Mouse (Mus musculus) kidney, embryonic 15.5 days (tissue): ENCODE results near the gene Crim1. TPM values are rescaled to one million over a fixed set of nuclear protein-coding genes. Genes with fewer than 3 reads are reported as not detected.

Experiments used
- ATAC-seq: fragments of 200-750 bp; cut with Nextera tagmentation; replicated peaks from 2 replicates; pipeline ENCODE4 v1.8.0; 2017; ENCODE audit warnings: moderate TSS enrichment; ENCODE audit not compliant: low FRiP score
- H3K27ac ChIP-seq: fragments of 300-500 bp; sonication (generic); 2 replicates; pipeline ENCODE4 v1.5.1; 2015; ENCODE audit warnings: mild to moderate bottlenecking, inconsistent platforms
- H3K27me3 ChIP-seq: fragments of 300-500 bp; sonication (generic); 2 replicates; pipeline ENCODE4 v1.6.1; 2015; ENCODE audit warnings: inconsistent platforms
- H3K36me3 ChIP-seq: fragments of 300-500 bp; sonication (generic); 2 replicates; pipeline ENCODE4 v1.6.1; 2015; ENCODE audit warnings: inconsistent platforms
- H3K4me1 ChIP-seq: fragments of 300-500 bp; sonication (generic); 2 replicates; pipeline ENCODE4 v1.6.1; 2015; ENCODE audit warnings: inconsistent platforms
- H3K4me2 ChIP-seq: fragments of 300-500 bp; sonication (generic); 2 replicates; pipeline ENCODE4 v1.6.1; 2015; ENCODE audit warnings: moderate library complexity, mild to moderate bottlenecking, inconsistent platforms
- H3K4me3 ChIP-seq: fragments of 300-500 bp; sonication (generic); replicated peaks from 2 replicates; pipeline ENCODE4 v1.5.1; 2015; ENCODE audit warnings: mild to moderate bottlenecking, inconsistent platforms
- H3K9ac ChIP-seq: fragments of 300-500 bp; sonication (generic); 2 replicates; pipeline ENCODE4 v1.6.1; 2015; ENCODE audit warnings: mild to moderate bottlenecking, inconsistent platforms
- H3K9me3 ChIP-seq: fragments of 300-500 bp; sonication (generic); replicated peaks from 2 replicates; pipeline ENCODE4 v1.6.1; 2016; ENCODE audit warnings: inconsistent platforms
- WGBS: fragments of 180-500 bp; shearing (Covaris S2); methylation state at CpG from one replicate; pipeline ENCODE4 v1.1.7; 2015; ENCODE audit warnings: mixed read lengths; 5-methylcytosine and 5-hydroxymethylcytosine counted together
- polyA plus RNA-seq: library from polyadenylated mRNA; unstranded; fragments of >200 nt; fragmentation: Nextera tagmentation; extraction: Ambion mirVana; gene quantifications from 2 replicates; pipeline ENCODE4 v1.2.1, GENCODE M21; 2015

Gene Crim1
- polyA plus RNA-seq, 1 experiment from 2014 or later = 6.5 TPM

DNA sequence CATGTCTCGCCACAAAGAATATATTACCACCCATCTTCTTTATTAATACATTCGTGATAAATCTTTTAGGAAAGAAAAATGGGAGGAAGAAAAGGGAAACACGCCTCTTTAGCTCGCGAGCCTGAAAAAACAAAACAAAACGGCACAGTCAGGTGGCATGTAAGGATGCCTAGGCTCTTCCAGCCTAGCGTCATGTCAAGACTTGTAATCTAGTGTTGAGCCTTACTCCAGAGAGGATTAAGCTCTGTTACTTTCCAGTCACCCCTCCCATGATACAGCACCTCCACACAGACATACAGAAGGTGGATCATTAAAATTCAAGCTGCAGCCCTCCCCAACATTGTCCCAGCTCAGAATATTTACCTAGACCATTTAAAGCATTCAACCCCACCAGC is 820 bp upstream of the Crim1 start:
- no peaks in the 10 kb centered on the region for H3K9me3 ChIP-seq
- H3K27me3 ChIP-seq = peaks cover 6% of the 10 kb centered on the region; the same call in 1 of the 2 replicates
- H3K4me3 ChIP-seq = peak overlapping the region; percentile 92
- no peaks in the 10 kb centered on the region for H3K36me3 ChIP-seq
- peak overlapping the region; percentile 92 for H3K4me2 ChIP-seq
- H3K4me1 ChIP-seq = peaks cover 34% of the 10 kb centered on the region
- no peak; the same call in 1 of the 2 replicates for ATAC-seq
- 4% methylated on average over 7 of the region's 7 CpGs for WGBS
- peak overlapping the region; percentile 80; the same call in 1 of the 2 replicates for H3K27ac ChIP-seq
- H3K9ac ChIP-seq = peak overlapping the region; percentile 67

DNA sequence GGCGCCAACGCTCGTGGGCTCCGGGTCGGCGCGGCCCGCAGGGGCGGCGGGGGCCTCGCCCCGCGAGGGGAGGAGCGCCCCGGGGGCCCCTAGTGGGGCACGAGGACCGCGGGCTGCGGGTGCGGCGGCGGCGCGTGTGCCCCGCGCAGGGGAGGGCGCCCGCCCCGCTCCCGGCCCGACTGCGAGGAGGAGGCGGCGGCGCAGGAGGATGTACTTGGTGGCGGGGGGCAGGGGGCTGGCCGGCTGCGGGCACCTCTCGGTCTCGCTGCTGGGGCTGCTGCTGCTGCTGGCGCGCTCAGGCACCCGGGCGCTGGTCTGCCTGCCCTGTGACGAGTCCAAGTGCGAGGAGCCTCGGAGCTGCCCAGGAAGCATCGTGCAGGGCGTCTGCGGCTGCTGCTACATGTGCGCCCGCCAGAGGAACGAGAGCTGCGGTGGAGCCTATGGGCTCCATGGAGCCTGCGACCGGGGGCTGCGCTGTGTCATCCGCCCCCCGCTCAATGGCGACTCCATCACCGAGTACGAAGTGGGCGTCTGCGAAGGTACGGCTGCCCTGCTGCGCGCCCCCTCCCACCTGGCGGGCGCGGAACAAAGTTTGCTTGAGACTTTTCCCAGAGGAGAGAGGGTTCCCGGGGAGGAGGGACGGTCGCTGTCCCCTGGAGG is 643 bp downstream of the Crim1 start:
- peak; percentile 55 for ATAC-seq
- WGBS = under 1% methylated on average over 68 of the region's 73 CpGs
- no peaks in the 10 kb centered on the region for H3K9me3 ChIP-seq
- peaks cover 6% of the 10 kb centered on the region; the same call in 1 of the 2 replicates for H3K27me3 ChIP-seq
- peak overlapping the region; percentile 98 for H3K27ac ChIP-seq
- peak overlapping the region; percentile 92 for H3K4me2 ChIP-seq
- peaks cover 40% of the 10 kb centered on the region for H3K4me1 ChIP-seq
- peak overlapping the region; percentile 92 for H3K4me3 ChIP-seq
- peak overlapping the region; percentile 85 for H3K9ac ChIP-seq
- H3K36me3 ChIP-seq = no peaks in the 10 kb centered on the region

DNA sequence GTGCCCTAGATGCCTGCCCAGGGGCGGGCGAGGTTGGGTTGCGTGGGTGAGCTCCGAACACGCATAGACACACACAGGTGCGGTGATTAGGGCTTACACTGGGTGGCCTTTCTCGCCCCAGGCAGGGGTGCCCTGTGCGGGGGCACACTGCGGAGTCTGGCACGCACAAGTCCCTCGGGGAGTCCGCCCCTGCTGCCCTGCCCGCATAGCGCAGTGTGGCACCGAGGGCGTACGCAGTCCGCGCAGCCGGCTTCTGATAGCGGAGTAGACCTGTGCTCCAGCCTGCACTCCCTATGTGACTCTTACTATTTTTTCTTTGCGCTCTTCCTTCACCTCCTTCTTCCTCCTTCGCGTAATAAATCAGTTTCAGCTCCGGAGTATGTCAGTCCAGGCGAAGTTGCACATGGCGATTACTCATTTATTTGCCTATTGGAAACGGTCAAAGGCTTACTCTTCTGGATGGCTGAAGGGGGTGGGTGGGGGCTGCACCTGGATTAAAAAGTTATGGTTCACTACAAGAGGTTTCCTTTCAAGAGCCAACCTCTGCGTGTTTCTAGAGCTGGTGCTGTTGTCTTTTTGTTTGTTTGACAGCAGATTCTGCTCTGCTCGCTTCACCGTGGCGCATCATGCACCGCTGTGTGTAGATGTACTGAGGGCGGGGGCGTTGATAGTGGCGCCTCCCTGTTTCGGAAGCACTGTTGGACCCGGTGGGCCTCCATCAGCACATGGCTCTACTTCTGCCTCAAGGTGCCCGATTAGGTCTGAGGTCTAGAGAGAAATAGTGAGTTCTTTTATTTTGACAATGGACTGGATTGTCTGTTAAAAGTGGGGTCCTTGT is 1.4 kb downstream of the Crim1 start:
- H3K4me3 ChIP-seq = peak overlapping the region; percentile 92
- no peaks in the 10 kb centered on the region for H3K36me3 ChIP-seq
- peak overlapping the region; percentile 98 for H3K27ac ChIP-seq
- under 1% methylated on average over 39 of the region's 39 CpGs for WGBS
- H3K9me3 ChIP-seq = no peaks in the 10 kb centered on the region
- peak overlapping the region; percentile 92 for H3K4me2 ChIP-seq
- peak; percentile 64 for ATAC-seq
- peaks cover 6% of the 10 kb centered on the region; the same call in 1 of the 2 replicates for H3K27me3 ChIP-seq
- H3K4me1 ChIP-seq = peaks cover 45% of the 10 kb centered on the region
- H3K9ac ChIP-seq = peak overlapping the region; percentile 85

DNA sequence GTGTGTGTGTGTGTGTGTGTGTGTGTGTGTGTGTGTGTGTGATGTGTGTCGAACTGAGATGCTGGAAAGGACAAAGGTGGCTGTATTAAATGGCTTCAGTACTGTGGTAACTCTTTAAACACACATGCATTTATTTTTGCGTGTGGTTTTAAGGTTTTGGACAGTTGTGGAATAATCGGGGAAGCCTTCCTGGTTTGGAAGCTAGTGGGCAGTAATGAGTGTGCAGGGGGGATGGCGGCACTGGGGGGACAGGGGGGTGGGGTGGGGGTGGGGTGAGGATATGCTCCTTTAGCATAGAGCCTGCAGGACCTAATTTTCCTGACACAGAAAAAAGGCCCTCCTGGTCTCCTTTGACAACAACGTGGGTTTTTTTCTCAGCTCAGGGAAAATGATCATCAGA is 2.2 kb downstream of the Crim1 start:
- Histone ChIP-seq H3K27me3 (peaks cover 6% of the 10 kb centered on the region; the same call in 1 of the 2 replicates), H3K4me3 (peak overlapping the region; percentile 92), H3K9me3 (no peaks in the 10 kb centered on the region), H3K4me1 (peaks cover 52% of the 10 kb centered on the region), H3K36me3 (no peaks in the 10 kb centered on the region), H3K9ac (0 out of 2 replicates have a peak overlapping the region, but pooled peaks have one; percentile 85), H3K27ac (no peak overlapping the region), H3K4me2 (peak overlapping the region; percentile 92)
- 6% methylated on average over 5 of the region's 5 CpGs for whole genome bisulfite sequencing
- no peak for ATAC-seq

DNA sequence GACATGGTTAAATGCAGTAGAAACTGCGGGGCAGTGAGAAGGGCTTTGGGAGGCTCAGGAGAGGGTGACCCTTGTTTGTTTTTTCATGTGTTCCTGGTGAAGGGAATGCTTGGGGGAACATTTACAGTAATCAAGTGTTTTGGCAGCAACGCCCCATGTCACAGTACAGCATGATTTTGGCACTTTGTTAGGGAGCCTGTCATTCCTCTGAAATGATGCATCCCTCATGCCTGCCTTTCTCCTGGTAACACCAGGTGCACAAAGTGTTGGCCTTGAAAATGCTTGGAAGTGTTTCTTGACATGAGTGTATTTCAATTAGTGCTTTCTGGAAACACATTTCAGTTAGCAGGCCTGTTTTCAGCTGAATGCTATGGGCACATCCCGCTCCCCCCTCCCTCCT is 2.7 kb downstream of the Crim1 start:
- no peak overlapping the region for H3K27ac ChIP-seq
- peaks cover 6% of the 10 kb centered on the region; the same call in 1 of the 2 replicates for H3K27me3 ChIP-seq
- no peaks in the 10 kb centered on the region for H3K36me3 ChIP-seq
- H3K9me3 ChIP-seq = no peaks in the 10 kb centered on the region
- H3K9ac ChIP-seq = no peak overlapping the region
- no peak for ATAC-seq
- H3K4me2 ChIP-seq = peak overlapping the region; percentile 92
- peaks cover 58% of the 10 kb centered on the region for H3K4me1 ChIP-seq
- peak overlapping the region; percentile 92 for H3K4me3 ChIP-seq
- WGBS = 42% methylated on average over 3 of the region's 3 CpGs

DNA sequence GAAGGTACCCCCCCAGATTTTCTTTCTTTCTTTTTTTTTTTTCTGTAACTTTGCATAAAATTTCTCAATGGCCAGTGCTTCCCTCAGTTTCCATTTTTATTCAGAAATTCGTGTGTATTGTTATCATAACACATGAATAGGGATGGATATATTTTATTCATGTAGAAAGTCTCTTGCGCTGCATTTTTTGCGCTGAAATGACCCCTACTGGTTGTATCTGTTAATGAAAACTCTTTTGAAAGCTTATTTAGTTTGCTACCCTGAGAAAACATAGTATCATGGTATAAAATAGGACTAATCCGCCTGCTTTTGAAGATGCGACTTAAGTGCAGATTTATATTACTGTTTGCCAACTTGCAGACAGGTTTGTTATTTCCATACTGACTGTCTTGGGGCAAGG is 3.4 kb downstream of the Crim1 start:
- 53% methylated on average over 5 of the region's 5 CpGs for WGBS
- peaks cover 4% of the 10 kb centered on the region; the same call in 1 of the 2 replicates for H3K27me3 ChIP-seq
- no peak for ATAC-seq
- no peak overlapping the region for H3K9ac ChIP-seq
- no peaks in the 10 kb centered on the region for H3K9me3 ChIP-seq
- H3K36me3 ChIP-seq = no peaks in the 10 kb centered on the region
- H3K4me2 ChIP-seq = peak overlapping the region; percentile 92; the same call in 1 of the 2 replicates
- no peak overlapping the region for H3K4me3 ChIP-seq
- H3K4me1 ChIP-seq = peaks cover 61% of the 10 kb centered on the region
- H3K27ac ChIP-seq = no peak overlapping the region

DNA sequence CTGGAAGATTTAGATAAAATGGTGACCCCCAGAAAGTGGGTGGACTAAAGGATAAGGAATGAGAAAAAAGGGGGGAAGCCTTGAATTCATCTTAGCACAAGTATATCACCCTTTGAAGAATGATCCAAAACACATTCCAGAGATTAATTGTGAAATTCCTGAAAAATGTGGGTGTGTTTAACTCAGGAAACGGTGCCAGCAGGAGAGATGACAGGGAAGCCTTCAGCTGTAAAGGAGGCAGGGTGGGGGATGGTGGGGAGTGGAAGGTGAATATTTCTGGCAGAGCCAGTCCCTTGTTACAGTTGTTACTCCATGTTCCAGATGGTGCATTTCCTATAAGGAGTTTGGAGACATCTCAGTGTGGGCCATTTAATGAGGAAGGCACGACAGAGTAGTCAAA is 6.4 kb downstream of the Crim1 start:
- Histone ChIP-seq H3K4me2 (no peak overlapping the region), H3K9ac (no peak overlapping the region), H3K4me1 (peaks cover 56% of the 10 kb centered on the region), H3K27me3 (no peaks in the 10 kb centered on the region), H3K4me3 (no peak overlapping the region), H3K27ac (0 out of 2 replicates have a peak overlapping the region, but pooled peaks have one; percentile 18), H3K36me3 (no peaks in the 10 kb centered on the region), H3K9me3 (no peaks in the 10 kb centered on the region)
- 24% methylated on average over 2 of the region's 2 CpGs for WGBS
- ATAC-seq = no peak

DNA sequence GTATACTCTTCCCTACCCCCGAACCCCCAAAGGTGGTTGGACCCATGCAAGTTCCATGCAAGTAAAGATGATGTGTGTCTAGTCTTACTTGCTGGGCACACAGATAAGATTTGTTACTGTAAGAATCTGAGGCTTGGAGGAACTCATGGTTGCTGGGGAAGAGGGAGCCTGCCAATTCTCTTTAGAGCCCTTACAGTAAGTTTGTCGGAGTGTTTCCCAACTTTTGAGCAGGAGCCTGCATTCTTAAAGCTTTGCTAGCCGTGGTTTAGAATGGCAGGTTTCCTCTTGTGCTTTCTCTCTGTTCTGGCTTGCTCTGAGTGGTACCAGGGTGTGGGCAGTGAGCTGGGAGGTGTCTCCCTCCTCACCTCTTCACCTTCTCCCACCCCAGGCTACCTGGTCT is 7.2 kb downstream of the Crim1 start:
- peaks cover 52% of the 10 kb centered on the region for H3K4me1 ChIP-seq
- H3K9ac ChIP-seq = no peak overlapping the region
- no peak overlapping the region for H3K4me2 ChIP-seq
- H3K9me3 ChIP-seq = no peaks in the 10 kb centered on the region
- ATAC-seq = no peak
- no peak overlapping the region for H3K27ac ChIP-seq
- no peak overlapping the region for H3K4me3 ChIP-seq
- 79% methylated on average over 3 of the region's 3 CpGs for WGBS
- H3K27me3 ChIP-seq = no peaks in the 10 kb centered on the region
- H3K36me3 ChIP-seq = no peaks in the 10 kb centered on the region

DNA sequence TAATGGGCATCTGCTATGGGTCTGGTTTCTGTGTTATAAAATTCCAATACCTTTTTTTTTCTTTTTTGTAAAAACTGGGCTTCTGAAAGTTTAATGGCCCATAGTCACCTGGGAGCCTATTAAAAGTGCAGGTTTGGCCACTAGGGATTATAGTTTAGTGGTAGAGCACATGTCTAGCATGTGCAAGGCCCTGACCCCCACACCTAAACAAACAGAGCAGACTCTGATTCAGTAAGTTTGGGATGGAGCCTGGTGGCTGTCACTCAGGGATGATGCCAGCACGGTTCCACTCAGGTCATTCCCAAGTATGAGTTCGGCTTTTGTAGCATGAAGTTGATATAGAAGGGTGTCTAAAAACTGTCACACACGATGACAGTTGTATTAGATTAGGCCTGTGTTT is 8.8 kb downstream of the Crim1 start:
- H3K27me3 ChIP-seq = no peaks in the 10 kb centered on the region
- no peak overlapping the region for H3K4me3 ChIP-seq
- H3K4me2 ChIP-seq = no peak overlapping the region
- ATAC-seq = no peak
- H3K9ac ChIP-seq = no peak overlapping the region
- peaks cover 56% of the 10 kb centered on the region for H3K4me1 ChIP-seq
- H3K9me3 ChIP-seq = no peaks in the 10 kb centered on the region
- no peaks in the 10 kb centered on the region for H3K36me3 ChIP-seq
- no peak overlapping the region for H3K27ac ChIP-seq
- 40% methylated on average over 3 of the region's 3 CpGs for WGBS

DNA sequence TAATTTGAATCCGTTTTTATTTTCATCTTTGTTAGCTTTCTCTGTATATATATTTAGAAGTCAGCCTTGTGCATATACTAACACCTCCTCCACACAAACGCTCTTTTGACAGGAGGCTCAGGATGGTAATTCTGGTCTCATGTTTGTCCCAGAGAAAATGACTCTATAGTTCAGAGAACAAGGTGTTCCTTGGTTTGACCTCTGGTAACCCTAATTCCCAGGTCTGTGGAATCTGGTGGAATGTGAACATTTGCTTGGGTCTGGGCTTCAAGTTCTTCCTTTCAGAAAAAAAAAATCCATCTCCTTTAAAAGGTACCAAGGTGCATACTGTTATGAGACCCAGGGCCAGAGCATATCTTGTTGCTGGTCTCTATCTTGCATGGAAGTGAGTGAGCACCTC is 9.6 kb downstream of the Crim1 start:
- WGBS = 90% methylated on average over 2 of the region's 2 CpGs
- no peak for ATAC-seq
- peaks cover 61% of the 10 kb centered on the region for H3K4me1 ChIP-seq

DNA sequence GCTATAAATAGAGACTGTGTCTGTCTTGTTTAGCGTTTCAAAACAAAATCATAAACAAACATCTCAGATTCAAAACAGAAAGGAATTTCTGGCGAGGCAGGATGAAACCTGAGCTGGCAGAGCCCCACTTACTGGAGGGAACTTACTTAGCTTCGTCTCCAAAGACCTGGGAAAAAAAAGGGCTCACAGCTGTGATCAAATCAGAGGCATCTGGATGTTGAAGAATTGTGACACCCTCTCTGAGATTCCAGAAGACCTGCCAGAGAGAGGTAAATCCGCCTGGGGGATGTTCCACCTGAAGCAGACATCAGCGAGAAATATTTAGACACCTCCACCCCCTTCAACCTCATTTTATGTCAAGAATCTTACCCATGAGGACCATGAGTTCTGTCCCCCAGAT is 11.8 kb downstream of the Crim1 start:
- Histone ChIP-seq H3K4me2 (no peak overlapping the region), H3K4me1 (peaks cover 62% of the 10 kb centered on the region)
- 60% methylated on average over 5 of the region's 5 CpGs for WGBS

More for the DNA sequence above, 9.6 kb downstream of the Crim1 start:
- H3K9me3 ChIP-seq = no peaks in the 10 kb centered on the region
- H3K4me3 ChIP-seq = no peak overlapping the region
- H3K4me2 ChIP-seq = no peak overlapping the region
- H3K36me3 ChIP-seq = no peaks in the 10 kb centered on the region
- no peak overlapping the region for H3K27ac ChIP-seq
- H3K9ac ChIP-seq = no peak overlapping the region
- no peaks in the 10 kb centered on the region for H3K27me3 ChIP-seq

DNA sequence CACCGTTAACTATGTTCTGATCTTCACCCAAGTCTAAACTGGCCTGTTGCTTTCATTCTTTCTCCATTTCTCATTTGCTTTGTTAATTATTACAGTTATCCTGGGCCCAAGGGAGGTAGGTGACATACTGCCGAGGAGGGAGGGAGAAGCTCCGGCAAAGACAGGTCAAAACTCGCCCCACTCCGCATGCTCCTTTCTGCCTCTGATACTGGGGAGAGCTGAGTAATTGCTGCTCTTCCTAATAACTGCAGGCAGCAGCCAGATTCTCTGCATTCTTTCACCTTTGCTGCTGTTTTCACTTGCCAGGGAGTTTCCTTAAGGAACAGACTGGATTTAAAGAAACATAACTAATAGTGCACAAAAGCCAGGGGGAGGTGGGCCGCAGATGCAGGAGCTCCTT is 13.1 kb downstream of the Crim1 start:
- H3K4me3 ChIP-seq = no peak overlapping the region
- H3K36me3 ChIP-seq = no peaks in the 10 kb centered on the region
- no peaks in the 10 kb centered on the region for H3K9me3 ChIP-seq
- H3K4me2 ChIP-seq = no peak overlapping the region
- H3K27me3 ChIP-seq = no peaks in the 10 kb centered on the region
- no peak overlapping the region for H3K9ac ChIP-seq
- peak overlapping the region; percentile 43 for H3K27ac ChIP-seq
- peak; percentile 66 for ATAC-seq
- WGBS = 41% methylated on average over 6 of the region's 6 CpGs
- peaks cover 59% of the 10 kb centered on the region for H3K4me1 ChIP-seq

More for the DNA sequence above, 11.8 kb downstream of the Crim1 start:
- Histone ChIP-seq H3K27ac (no peak overlapping the region), H3K9ac (no peak overlapping the region), H3K4me3 (no peak overlapping the region), H3K36me3 (no peaks in the 10 kb centered on the region), H3K27me3 (no peaks in the 10 kb centered on the region), H3K9me3 (no peaks in the 10 kb centered on the region)
- no peak for ATAC-seq
